Mouse (Mus musculus): Measurements from ENCODE around the gene Lpgat1.

Lpgat1 gene

GRCm38 (mm10) chr1:191733822-191734221 lies 16.2 kb downstream of the Lpgat1 start:
- no peak for DNase-seq (ENCODE audit: low read depth, low spot score)

GRCm38 (mm10) chr1:191736425-191736824 lies 18.8 kb downstream of the Lpgat1 start:
- DNase-seq (ENCODE audit: low read depth, low spot score) = no peak

- DNase-seq (ENCODE audit: low read depth, low spot score) = no peak
These were observed 20.2 kb downstream of the Lpgat1 start for GRCm38 (mm10) chr1:191737871-191738270.

GRCm38 (mm10) chr1:191738726-191739125 lies 21.1 kb downstream of the Lpgat1 start:
- DNase-seq (ENCODE audit: low read depth, low spot score) = no peak

- DNase-seq (ENCODE audit: low read depth, low spot score) = no peak
These were observed 23.1 kb downstream of the Lpgat1 start for GRCm38 (mm10) chr1:191740587-191741361.

GRCm38 (mm10) chr1:191741635-191742034 lies 24.0 kb downstream of the Lpgat1 start:
- no peak for DNase-seq (ENCODE audit: low read depth, low spot score)

GRCm38 (mm10) chr1:191748431-191748830 lies 30.8 kb downstream of the Lpgat1 start:
- no peak for DNase-seq (ENCODE audit: low read depth, low spot score)

- DNase-seq (ENCODE audit: low read depth, low spot score) = no peak
These were observed 39.0 kb downstream of the Lpgat1 start for GRCm38 (mm10) chr1:191756520-191757199.

- no peak for DNase-seq (ENCODE audit: low read depth, low spot score)
These were observed 56.5 kb downstream of the Lpgat1 start for GRCm38 (mm10) chr1:191774106-191774505.

- DNase-seq (ENCODE audit: low read depth, low spot score) = no peak
These were observed 57.5 kb downstream of the Lpgat1 start for GRCm38 (mm10) chr1:191775116-191775515.

- peak; percentile 65 for DNase-seq (ENCODE audit: low read depth, low spot score)
These were observed 59.9 kb downstream of the Lpgat1 start for GRCm38 (mm10) chr1:191777521-191777920.

- DNase-seq (ENCODE audit: low read depth, low spot score) = no peak
These were observed 62.8 kb downstream of the Lpgat1 start for GRCm38 (mm10) chr1:191780470-191780869.

- no peak for DNase-seq (ENCODE audit: low read depth, low spot score)
These were observed 67.5 kb downstream of the Lpgat1 start for GRCm38 (mm10) chr1:191785108-191785507.

- no peak for DNase-seq (ENCODE audit: low read depth, low spot score)
These were observed 68.6 kb downstream of the Lpgat1 start for GRCm38 (mm10) chr1:191786255-191786654.

GRCm38 (mm10) chr1:191787379-191787778 lies 69.7 kb downstream of the Lpgat1 start:
- DNase-seq (ENCODE audit: low read depth, low spot score) = no peak

- no peak for DNase-seq (ENCODE audit: low read depth, low spot score)
These were observed 75.4 kb downstream of the Lpgat1 start for GRCm38 (mm10) chr1:191792991-191793390.

- no peak for DNase-seq (ENCODE audit: low read depth, low spot score)
These were observed 76.4 kb downstream of the Lpgat1 start for GRCm38 (mm10) chr1:191793888-191794532.

GRCm38 (mm10) chr1:191796238-191796896 lies 78.7 kb downstream of the Lpgat1 start:
- no peak for DNase-seq (ENCODE audit: low read depth, low spot score)

GRCm38 (mm10) chr1:191802093-191802819 lies 84.6 kb downstream of the Lpgat1 start:
- no peak for DNase-seq (ENCODE audit: low read depth, low spot score)

GRCm38 (mm10) chr1:191802820-191803655 lies 85.4 kb downstream of the Lpgat1 start:
- DNase-seq (ENCODE audit: low read depth, low spot score) = no peak
